Mouse (Mus musculus) adrenal gland, adult 18-20 months (tissue): Measurements from ENCODE around the gene Cyb5d2. TPM values are rescaled to one million over a fixed set of nuclear protein-coding genes. Genes with fewer than 3 reads are reported as not detected.

Source experiments
- DNase-seq, 2 experiments: peaks; one replicate each; pipeline ENCODE4 v3.0.0; 2021 to 2022; ENCODE audit warnings: low spot score in 2 of 2
- long read RNA-seq, 2 experiments: library from polyadenylated mRNA; stranded (forward); transcript quantifications; one replicate each; pipeline ENCODE4 v2.0.0; 2021
- total RNA-seq, 2 experiments: library from RNA; stranded (reverse); gene quantifications; 1 replicate in 1 of 2; 2 replicates in 1 of 2; pipeline ENCODE4 v1.2.3; 2021

Gene Cyb5d2
- total RNA-seq: 10 to 100 TPM; 21.1 to 25.7 TPM
- long read RNA-seq, experiment 1, transcript Cyb5d2-201 (4 exons, 2,393 nt): major isoform, 10 of 14 reads
- long read RNA-seq, experiment 1, partial matches to known transcripts: 0 of 14 reads
- long read RNA-seq, experiment 1, other reads (novel, unspliced or antisense): 2 of 14 reads
- long read RNA-seq, experiment 2, transcript Cyb5d2-201 (4 exons, 2,393 nt): major isoform, 6 of 8 reads
- long read RNA-seq, experiment 2, partial matches to known transcripts: 0 of 8 reads
- long read RNA-seq, experiment 2, other reads (novel, unspliced or antisense): 1 of 8 reads

- DNase-seq: peak; percentile 86 to 88
Measured at GRCm38 (mm10) chr11:72795455-72796295, at the start of gene Cyb5d2, which contains the start of gene Zzef1. TSS of gene Cyb5d2 (minus strand) at chr11:72796142. TSS of gene Zzef1 (plus strand) at chr11:72796226.

DNA sequence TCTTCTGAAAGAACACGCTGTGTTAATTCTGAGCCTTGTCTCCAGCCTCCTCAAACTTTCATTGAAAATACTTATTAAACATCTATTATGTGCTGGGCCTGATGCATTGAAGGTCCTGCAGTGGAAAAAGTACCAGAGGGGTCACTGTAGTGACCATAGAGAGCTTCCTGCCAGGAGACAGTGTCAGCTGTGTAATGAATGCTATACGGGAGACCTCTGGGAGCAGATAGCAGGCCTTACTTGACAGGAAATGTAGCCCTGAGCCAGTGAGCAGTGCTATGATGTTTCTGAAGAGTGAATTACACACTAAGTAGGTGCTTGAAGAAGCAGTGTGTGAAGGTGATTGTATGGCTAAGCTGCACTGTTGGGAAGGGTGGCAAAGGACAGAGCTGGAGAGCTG is 49.6 kb upstream of the Cyb5d2 start:
- no peak for DNase-seq

DNA sequence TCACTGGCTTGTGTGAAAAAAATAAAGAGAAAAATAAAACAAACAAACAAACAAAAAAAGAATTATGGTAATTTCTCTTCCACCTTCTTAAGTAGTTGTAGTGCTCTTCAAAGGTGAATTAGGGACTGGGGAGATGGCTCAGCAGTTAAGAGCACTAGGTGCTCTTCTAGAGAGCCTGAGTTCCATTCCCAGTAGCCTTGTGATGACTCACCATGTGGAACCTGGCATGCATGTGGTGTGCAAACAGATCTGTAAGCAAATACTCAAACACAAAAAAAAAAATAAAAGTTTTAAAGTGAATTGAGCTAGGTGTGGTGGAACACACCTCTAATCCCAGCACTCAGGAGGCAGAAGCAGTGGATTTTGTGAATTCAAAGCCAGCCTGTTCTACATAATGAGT is 47.6 kb upstream of the Cyb5d2 start:
- DNase-seq: no peak

DNA sequence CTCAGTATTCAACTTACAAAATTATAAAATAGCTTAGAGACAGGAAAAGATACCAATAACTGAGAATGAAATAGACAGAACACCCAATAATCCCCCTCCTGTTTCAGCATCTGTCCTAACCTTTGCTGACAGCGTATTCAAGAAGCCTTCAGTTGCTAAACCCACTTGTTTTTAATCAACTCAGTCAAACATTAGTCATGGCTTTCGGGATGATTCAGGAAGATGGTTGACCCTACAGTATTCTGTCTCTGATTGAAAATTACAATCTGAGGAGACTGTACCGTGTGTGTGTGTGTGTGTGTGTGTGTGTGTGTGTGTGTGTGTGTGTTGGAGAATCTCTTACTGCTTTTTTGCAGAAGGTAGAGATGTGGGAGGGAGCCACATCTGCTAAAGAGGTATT is 46.8 kb upstream of the Cyb5d2 start:
- DNase-seq: no peak

- no peak for DNase-seq
Measured at GRCm38 (mm10) chr11:72829869-72830268, 33.9 kb upstream of the Cyb5d2 start.

GRCm38 (mm10) chr11:72821041-72821440 is 25.1 kb upstream of the Cyb5d2 start:
- no peak for DNase-seq

DNA sequence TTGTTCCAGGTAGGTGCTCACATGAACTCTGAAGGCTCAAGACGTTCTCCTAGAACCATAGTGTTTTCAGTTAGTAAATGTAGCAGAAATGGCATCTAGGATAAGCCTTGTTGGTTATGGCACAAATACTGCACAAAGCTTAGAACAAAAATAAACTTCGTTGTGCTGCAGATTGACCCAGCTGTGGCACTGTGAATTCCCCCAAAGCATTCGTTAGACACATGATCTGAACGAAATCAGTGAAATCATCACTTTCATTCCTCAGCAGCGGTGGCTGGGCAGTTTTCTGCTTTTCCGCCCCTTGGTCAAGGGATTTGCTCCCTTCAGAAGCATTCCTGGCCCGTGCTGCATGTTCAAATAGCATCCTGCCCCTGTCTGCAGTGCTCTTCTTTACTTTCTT is 22.1 kb upstream of the Cyb5d2 start:
- DNase-seq: no peak

DNA sequence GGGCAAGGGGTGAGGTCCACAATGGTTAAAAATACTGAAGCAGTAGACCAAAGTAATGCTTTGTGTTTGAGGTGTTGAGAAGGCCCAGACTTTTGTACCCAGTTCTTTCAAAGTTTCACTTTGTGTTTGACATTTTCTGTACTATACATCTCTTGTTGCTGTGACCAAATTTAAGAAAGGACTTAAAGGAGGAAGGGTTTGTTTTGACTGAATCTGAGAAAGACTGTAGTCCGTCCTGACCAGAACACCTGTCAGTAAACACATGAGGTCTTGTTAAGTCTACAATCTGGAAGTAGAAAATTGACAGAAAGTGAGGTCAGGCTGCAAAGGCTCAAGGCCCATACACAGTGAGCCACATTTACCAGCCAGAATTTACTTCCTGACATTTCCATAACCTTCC is 20.9 kb upstream of the Cyb5d2 start:
- no peak for DNase-seq

DNA sequence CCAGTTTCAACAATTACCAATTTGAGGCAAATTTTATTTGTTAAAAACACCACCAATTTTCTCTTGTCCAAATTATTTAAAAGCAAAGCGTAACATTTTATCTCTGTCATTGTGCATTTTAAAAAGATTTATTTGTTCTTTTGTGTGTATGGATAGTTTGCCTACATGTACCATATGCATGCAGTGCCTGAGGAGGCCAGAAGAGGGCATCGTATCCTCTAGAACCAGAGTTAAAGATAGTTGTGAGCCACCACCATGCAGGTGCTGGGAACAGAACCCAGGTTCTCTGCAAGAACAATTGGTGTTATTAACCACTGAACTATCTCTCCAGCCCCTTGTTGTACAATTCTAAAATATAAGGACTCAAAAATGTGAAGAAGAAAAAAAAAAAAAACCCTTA is 18.2 kb upstream of the Cyb5d2 start:
- DNase-seq: no peak

- DNase-seq: no peak
Measured at GRCm38 (mm10) chr11:72813687-72814086, 17.7 kb upstream of the Cyb5d2 start.

DNA sequence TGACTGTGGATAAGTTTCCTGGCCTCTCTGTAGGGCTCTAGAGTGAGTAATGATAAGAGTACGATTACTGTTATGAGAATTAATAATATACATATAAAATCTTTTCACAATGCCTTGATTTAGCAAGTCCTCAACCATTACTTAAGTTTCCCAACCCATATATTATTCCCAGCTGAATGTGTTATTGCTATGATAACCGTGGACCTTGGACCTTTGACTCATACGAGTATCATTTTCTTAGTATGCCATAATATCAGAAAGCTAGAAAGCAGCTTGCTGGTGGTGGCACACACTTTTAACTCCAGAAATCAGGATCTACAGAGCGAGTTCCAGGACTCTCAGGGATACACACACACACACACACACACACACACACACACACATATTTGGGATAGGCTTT is 12.1 kb upstream of the Cyb5d2 start:
- no peak for DNase-seq

DNA sequence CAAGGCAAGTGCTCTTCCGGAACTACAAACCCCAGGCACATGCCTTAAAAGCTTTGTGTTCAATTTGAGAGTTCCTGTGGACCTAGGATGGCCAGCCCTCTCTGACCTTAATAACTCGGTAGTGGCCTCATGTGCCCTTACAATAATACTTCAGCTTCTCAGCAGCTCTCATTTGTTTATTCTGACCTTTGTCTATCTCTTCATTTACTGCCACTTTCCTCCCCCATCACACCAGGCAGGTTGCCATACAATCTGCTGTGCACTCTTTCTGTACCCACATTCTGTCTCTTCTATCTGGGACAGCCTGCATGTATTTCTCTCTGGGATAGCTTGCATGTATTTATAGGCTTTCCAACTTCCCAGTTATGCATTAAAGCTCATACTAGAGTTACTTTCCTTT is 10.6 kb upstream of the Cyb5d2 start:
- no peak for DNase-seq

DNA sequence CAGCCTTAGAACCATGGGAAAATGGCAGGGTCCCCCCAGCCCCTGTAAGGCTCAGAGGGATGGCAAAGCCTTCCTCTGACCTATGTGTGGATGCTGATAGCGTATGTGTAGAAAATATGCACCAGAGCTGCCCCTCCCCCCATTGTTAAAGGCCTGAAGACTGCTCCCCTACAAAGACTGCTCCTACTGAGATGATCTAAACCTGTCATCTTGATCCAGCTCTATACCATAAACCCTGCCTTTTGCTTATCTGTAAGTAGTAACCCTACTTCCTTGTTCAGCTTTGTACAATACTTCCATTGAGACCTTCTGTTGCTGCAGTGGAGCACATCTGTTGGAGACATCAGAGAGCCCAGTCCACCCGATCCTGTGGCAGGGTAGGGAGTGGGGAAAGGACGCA is 9.3 kb upstream of the Cyb5d2 start:
- DNase-seq: no peak

DNA sequence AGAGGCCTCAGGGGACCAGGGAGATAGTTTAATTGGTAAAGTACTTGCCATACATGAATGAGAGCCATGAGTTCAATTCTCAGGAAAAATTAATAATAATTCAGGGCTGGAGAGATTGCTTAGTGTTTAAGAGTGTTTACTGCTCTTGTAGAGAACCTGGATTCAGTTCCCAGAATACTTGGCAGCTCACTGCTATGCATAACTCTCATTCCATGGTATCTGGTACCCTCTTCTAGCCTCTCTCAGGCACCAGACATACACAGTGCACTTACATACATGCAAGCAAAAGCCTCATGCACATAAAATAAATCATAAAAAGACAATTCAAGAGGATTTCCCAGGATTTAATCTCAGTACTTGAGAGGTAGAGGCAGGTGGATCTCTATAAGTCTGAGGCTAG is 8.6 kb upstream of the Cyb5d2 start:
- no peak for DNase-seq

- no peak for DNase-seq
Measured at GRCm38 (mm10) chr11:72803038-72803437, 7.1 kb upstream of the Cyb5d2 start.

DNA sequence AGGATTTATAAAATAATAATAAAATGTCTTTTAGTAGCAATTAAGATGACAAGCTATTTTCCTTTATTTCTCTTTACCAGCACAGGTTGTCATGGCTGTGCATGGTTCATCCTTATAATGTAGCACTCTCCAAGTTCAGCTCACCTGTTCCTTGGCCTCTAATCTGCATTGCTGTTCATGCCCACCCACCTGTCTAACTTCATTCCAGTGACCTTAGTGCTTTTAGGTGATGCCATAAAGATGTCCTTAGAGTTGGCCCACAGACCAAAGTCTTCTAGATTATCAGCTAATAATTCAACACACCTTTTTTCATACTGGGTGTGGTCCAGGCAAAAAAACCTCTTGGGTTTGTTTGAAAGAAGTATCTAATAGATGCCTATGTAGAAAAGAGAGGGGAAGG is 5.2 kb upstream of the Cyb5d2 start:
- no peak for DNase-seq

- no peak for DNase-seq
Measured at GRCm38 (mm10) chr11:72798112-72798511, 2.2 kb upstream of the Cyb5d2 start.

- DNase-seq: no peak
Measured at GRCm38 (mm10) chr11:72796773-72797338, 914 bp upstream of the Cyb5d2 start.

- no peak for DNase-seq
Measured at GRCm38 (mm10) chr11:72796296-72796687, 350 bp upstream of the Cyb5d2 start.

GRCm38 (mm10) chr11:72795149-72795454 is 840 bp downstream of the Cyb5d2 start:
- no peak for DNase-seq

DNA sequence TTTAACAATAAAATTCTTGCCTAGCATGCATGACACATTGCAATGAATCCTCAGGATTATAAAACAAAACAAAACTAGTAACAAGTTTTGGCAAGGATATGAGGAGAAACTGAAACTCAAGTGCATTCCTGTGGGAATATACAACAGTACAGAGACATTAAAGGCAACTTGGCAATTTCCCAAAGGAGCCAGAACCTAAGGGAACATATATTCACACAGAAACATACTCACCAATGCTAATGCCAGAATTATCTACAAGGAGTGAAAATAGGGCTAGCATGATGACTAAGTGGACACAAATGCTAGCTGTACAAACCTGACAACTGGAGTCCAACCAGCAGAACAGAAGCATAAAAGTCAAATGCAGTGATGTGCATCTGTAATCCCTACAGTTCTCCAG is 3.9 kb downstream of the Cyb5d2 start:
- DNase-seq: no peak

- no peak for DNase-seq
Measured at GRCm38 (mm10) chr11:72782503-72782902, 13.4 kb downstream of the Cyb5d2 start.
